Mouse (Mus musculus) heart, postnatal 0 days (tissue): ENCODE data around the gene 9130023H24Rik. TPM values are rescaled to one million over a fixed set of nuclear protein-coding genes. Genes with fewer than 3 reads are reported as not detected.
A peak's percentile ranks its signal among the peaks of the same experiment; 100 is the strongest.

Experiments used
- ATAC-seq: fragments of 200-750 bp; cut with Nextera tagmentation; 2 replicates; pipeline ENCODE4 v1.8.0; 2017; ENCODE audit warnings: low read depth, moderate number of reproducible peaks, moderate library complexity; ENCODE audit not compliant: insufficient read depth
- DNase-seq: peaks from one replicate; pipeline ENCODE4 v3.0.0-alpha.2; 2016; ENCODE audit warnings: low spot score
- H3K27ac ChIP-seq: fragments of 300-500 bp; sonication (generic); 2 replicates; pipeline ENCODE4 v1.5.1; 2014; ENCODE audit warnings: low read depth, mild to moderate bottlenecking
- H3K27me3 ChIP-seq: fragments of 300-500 bp; sonication (generic); 2 replicates; pipeline ENCODE4 v1.6.1; 2014; ENCODE audit warnings: low read length, mixed read lengths; ENCODE audit not compliant: control insufficient read depth, insufficient read depth
- H3K36me3 ChIP-seq: fragments of 300-500 bp; sonication (generic); replicated peaks from 2 replicates; pipeline ENCODE4 v1.6.1; 2014; ENCODE audit warnings: low read length, mixed read lengths; ENCODE audit not compliant: control insufficient read depth, insufficient read depth
- H3K4me1 ChIP-seq: fragments of 300-500 bp; sonication (generic); 2 replicates; pipeline ENCODE4 v1.6.1; 2014; ENCODE audit warnings: antibody characterized with exemption; ENCODE audit not compliant: control insufficient read depth, insufficient read depth
- H3K4me2 ChIP-seq: fragments of 300-500 bp; sonication (generic); 2 replicates; pipeline ENCODE4 v1.6.1; 2014; ENCODE audit warnings: low read depth, mild to moderate bottlenecking, low read length, moderate library complexity
- H3K4me3 ChIP-seq: fragments of 300-500 bp; sonication (generic); 2 replicates; pipeline ENCODE4 v1.5.1; 2014; ENCODE audit warnings: low read depth, low read length
- H3K9ac ChIP-seq: fragments of 300-500 bp; sonication (generic); replicated peaks from 2 replicates; pipeline ENCODE4 v1.6.1; 2014; ENCODE audit warnings: low read depth, low read length, mixed read lengths
- H3K9me3 ChIP-seq: fragments of 300-500 bp; sonication (generic); replicated peaks from 2 replicates; pipeline ENCODE4 v1.6.1; 2016; ENCODE audit warnings: low read length; ENCODE audit not compliant: control insufficient read depth
- CTCF ChIP-seq: IDR thresholded peaks from 2 replicates; pipeline ENCODE4 v1.5.1; 2016; ENCODE audit warnings: antibody characterized with exemption, control low read depth, low read depth
- EP300 ChIP-seq: IDR thresholded peaks from 2 replicates; pipeline ENCODE4 v1.6.1; 2016; ENCODE audit warnings: antibody characterized with exemption, low read depth
- WGBS: fragments of 180-500 bp; shearing (Covaris S2); extraction: QIAGEN DNeasy Blood & Tissue Kit; methylation state at CpG from one replicate; pipeline ENCODE4 v1.1.7; 2014; 5-methylcytosine and 5-hydroxymethylcytosine counted together
- polyA plus RNA-seq: library from polyadenylated mRNA; unstranded; fragments of >200 nt; fragmentation: Nextera tagmentation; extraction: Ambion mirVana; gene quantifications from 2 replicates; pipeline ENCODE4 v1.2.1, GENCODE M21; 2015
- total RNA-seq: library from RNA; depleted of rRNA; stranded (reverse); fragments of >200 nt; gene quantifications from 2 replicates; pipeline ENCODE4 v1.2.3, GENCODE M21; 2014; ENCODE audit warnings: low replicate concordance

Gene 9130023H24Rik
- total and polyA plus RNA-seq, 2 experiments from 2014 or later, result 3.9 to 5.1 TPM

- H3K9me3 ChIP-seq, result no peaks in the 10 kb centered on the region
- no peaks in the 10 kb centered on the region for H3K36me3 ChIP-seq
- WGBS, result 76% methylated on average over 5 of the region's 5 CpGs
Observed at GRCm38 (mm10) chr7:128266056-128266455, 28.2 kb upstream of the 9130023H24Rik start.

DNA sequence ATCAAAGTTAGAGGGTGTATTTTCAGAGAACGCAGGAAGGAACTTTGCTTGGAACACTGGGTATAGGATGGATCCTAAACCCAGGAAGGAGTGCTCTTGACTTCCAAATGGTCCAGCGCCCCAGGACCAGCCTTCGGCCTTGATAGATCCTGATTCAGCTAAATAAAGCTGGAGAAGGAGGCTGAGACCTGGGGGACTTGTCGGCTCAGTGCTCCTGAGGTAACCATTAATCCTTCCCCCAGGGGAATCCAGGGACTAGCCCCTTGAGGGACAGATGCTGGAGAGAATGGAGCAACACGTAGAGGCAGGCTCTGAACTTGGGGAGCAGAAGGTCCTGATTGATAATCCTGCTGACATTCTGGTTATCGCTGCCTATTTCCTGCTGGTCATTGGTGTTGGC is 27.6 kb upstream of the 9130023H24Rik start, which contains the start of gene Slc5a2:
Gene Slc5a2 (plus strand): TSS at position 247 of the 400 bp plus-strand sequence.
- ATAC-seq (no peak), DNase-seq (no peak)
- Histone ChIP-seq H3K4me2 (no peak within 1 kb of the TSS), H3K27ac (no peak within 1 kb of the TSS), H3K9ac (no peak within 1 kb of the TSS), H3K4me3 (no peak within 1 kb of the TSS), H3K36me3 (no peaks in the 10 kb centered on the region), H3K27me3 (no peaks in the 10 kb centered on the region), H3K9me3 (no peaks in the 10 kb centered on the region), H3K4me1 (peaks cover 4% of the 10 kb centered on the region; the same call in 1 of the 2 replicates)
- TF ChIP-seq CTCF, result no peak
- no peak for TF ChIP-seq EP300
- WGBS, result 77% methylated on average over 6 of the region's 6 CpGs

More at GRCm38 (mm10) chr7:128266056-128266455, 28.2 kb upstream of the 9130023H24Rik start:
- Histone ChIP-seq H3K4me1 (peaks cover 10% of the 10 kb centered on the region; the same call in 1 of the 2 replicates), H3K27ac (no peak overlapping the region), H3K4me2 (no peak overlapping the region), H3K27me3 (no peaks in the 10 kb centered on the region), H3K4me3 (no peak overlapping the region), H3K9ac (no peak overlapping the region)
- ATAC-seq, result no peak
- TF ChIP-seq EP300, result no peak
- no peak for TF ChIP-seq CTCF
- no peak for DNase-seq

DNA sequence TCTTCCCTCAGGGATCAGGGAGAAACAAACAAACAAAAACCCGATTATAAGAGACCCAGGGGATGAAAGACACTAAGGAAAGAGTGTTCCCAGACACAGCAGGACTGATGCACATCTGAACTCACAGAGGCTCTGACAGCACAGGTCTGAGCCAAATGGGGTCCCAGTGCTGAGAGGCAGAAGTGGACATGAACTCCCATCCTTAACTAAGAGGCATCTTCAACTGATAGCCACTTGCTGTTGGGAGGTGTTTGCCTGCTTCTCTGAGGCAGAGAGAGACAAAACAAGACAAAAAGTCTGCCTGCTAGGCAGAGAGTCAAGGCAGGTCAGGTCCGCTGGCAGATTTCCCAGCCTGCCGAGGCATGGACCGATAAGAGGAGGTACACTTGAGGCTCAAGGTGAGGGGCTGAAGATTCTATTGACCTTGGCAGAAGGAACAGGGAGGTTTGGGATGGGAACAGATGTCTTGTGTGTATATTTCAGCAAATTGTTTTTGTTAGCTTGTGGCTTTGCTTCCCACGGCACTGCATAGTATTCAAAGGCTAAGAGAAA is 19.0 kb upstream of the 9130023H24Rik start:
- Histone ChIP-seq H3K9me3 (no peaks in the 10 kb centered on the region), H3K36me3 (peaks cover 25% of the 10 kb centered on the region), H3K9ac (no peak overlapping the region), H3K4me2 (0 out of 2 replicates have a peak overlapping the region, but pooled peaks have one; percentile 2), H3K27ac (peak overlapping the region; percentile 19), H3K27me3 (no peaks in the 10 kb centered on the region), H3K4me3 (no peak overlapping the region), H3K4me1 (peaks cover 17% of the 10 kb centered on the region; the same call in 1 of the 2 replicates)
- peak; percentile 55; the same call in 1 of the 2 replicates for ATAC-seq
- peak; percentile 58 for DNase-seq
- 11% methylated on average over 5 of the region's 5 CpGs for WGBS
- TF ChIP-seq EP300 (no peak), CTCF (no peak)

GRCm38 (mm10) chr7:128255757-128256156 is 17.9 kb upstream of the 9130023H24Rik start:
- Histone ChIP-seq H3K9ac (no peak overlapping the region), H3K36me3 (peaks cover 33% of the 10 kb centered on the region), H3K4me1 (peaks cover 17% of the 10 kb centered on the region; the same call in 1 of the 2 replicates), H3K9me3 (no peaks in the 10 kb centered on the region), H3K4me2 (no peak overlapping the region), H3K27me3 (no peaks in the 10 kb centered on the region), H3K4me3 (no peak overlapping the region), H3K27ac (no peak overlapping the region)
- no peak for TF ChIP-seq EP300
- TF ChIP-seq CTCF, result no peak
- WGBS, result 81% methylated on average over 5 of the region's 5 CpGs
- ATAC-seq, result no peak
- no peak for DNase-seq

DNA sequence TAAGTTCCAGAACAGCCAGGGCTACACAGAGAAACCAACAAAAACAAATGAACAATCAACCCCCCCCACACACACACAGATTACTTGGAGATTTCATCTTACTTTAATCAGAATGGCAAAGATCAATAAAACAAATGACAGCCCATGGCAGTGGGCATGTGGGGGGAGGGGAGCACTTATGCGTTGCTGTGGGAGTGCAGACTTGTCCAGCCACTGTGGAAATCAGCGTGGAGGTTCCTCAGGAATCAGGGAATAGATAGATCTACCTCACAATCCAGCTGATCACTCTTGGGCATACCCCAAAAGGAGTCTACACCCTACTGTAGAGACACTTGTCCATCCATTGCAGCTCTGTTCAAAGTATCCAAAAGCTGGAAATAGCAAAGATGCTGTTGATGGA is 17.1 kb upstream of the 9130023H24Rik start:
- DNase-seq, result no peak
- TF ChIP-seq CTCF (no peak), EP300 (no peak)
- no peaks in the 10 kb centered on the region for H3K9me3 ChIP-seq
- no peaks in the 10 kb centered on the region for H3K27me3 ChIP-seq
- peaks cover 17% of the 10 kb centered on the region; the same call in 1 of the 2 replicates for H3K4me1 ChIP-seq
- H3K4me3 ChIP-seq, result no peak overlapping the region
- ATAC-seq, result no peak
- H3K27ac ChIP-seq, result no peak overlapping the region
- no peak overlapping the region for H3K9ac ChIP-seq
- WGBS, result 65% methylated on average over 2 of the region's 2 CpGs
- H3K36me3 ChIP-seq, result peaks cover 40% of the 10 kb centered on the region
- no peak overlapping the region for H3K4me2 ChIP-seq

DNA sequence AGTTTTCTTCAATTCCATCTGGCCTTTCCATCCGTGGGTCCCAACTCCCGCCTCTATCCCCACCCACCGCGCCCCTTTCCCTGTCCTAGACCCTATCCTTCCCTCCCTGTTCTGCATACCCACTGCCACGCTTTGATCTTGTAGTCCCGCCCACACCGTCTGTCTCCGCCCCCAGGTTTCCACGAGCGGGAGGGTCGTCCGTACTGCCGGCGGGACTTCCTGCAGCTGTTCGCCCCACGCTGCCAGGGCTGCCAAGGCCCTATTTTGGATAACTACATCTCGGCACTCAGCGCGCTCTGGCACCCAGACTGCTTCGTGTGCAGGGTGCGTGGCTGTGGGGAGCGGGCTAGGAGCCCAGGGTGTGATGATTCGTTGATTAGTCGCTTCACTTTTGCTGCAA is 14.8 kb upstream of the 9130023H24Rik start:
- no peaks in the 10 kb centered on the region for H3K9me3 ChIP-seq
- DNase-seq, result no peak
- no peak for ATAC-seq
- H3K4me2 ChIP-seq, result no peak overlapping the region
- peaks cover 25% of the 10 kb centered on the region for H3K4me1 ChIP-seq
- 40% methylated on average over 24 of the region's 24 CpGs for WGBS
- H3K9ac ChIP-seq, result no peak overlapping the region
- H3K36me3 ChIP-seq, result peaks cover 52% of the 10 kb centered on the region
- no peaks in the 10 kb centered on the region for H3K27me3 ChIP-seq
- H3K4me3 ChIP-seq, result no peak overlapping the region
- TF ChIP-seq CTCF, result no peak
- no peak for TF ChIP-seq EP300
- no peak overlapping the region for H3K27ac ChIP-seq
